Mouse (Mus musculus) frontal cortex, postnatal 36 days (tissue): ENCODE data around the gene Capn7.
A peak's percentile ranks its signal among the peaks of the same experiment; 100 is the strongest.

Experiments
- DNase-seq, 2 experiments: peaks; one replicate each; pipeline ENCODE4 v3.0.0; 2022; ENCODE audit warnings: low spot score in 2 of 2

Gene Capn7

GRCm38 (mm10) chr14:31365350-31365749 lies 28.9 kb downstream of the Capn7 start:
- DNase-seq = peak in 1 of 2 experiments; percentile 65

GRCm38 (mm10) chr14:31367951-31368350 lies 31.5 kb downstream of the Capn7 start:
- no peak for DNase-seq

- DNase-seq = no peak
Measured at GRCm38 (mm10) chr14:31369377-31369776, 32.9 kb downstream of the Capn7 start.

- no peak for DNase-seq
Measured at GRCm38 (mm10) chr14:31374390-31374789, 38.0 kb downstream of the Capn7 start.

GRCm38 (mm10) chr14:31376331-31376730 lies 39.9 kb downstream of the Capn7 start:
- DNase-seq = no peak

GRCm38 (mm10) chr14:31382276-31382675 lies 45.8 kb downstream of the Capn7 start:
- DNase-seq = no peak

- peak; percentile 69 to 77 for DNase-seq
Measured at GRCm38 (mm10) chr14:31383470-31384050, 47.1 kb downstream of the Capn7 start.

GRCm38 (mm10) chr14:31384366-31385323 lies 48.2 kb downstream of the Capn7 start:
- no peak for DNase-seq

- no peak for DNase-seq
Measured at GRCm38 (mm10) chr14:31385406-31385805, 49.0 kb downstream of the Capn7 start.

GRCm38 (mm10) chr14:31385977-31386697 lies 49.7 kb downstream of the Capn7 start:
- peak in 1 of 2 experiments; percentile 79 for DNase-seq

- no peak for DNase-seq
Measured at GRCm38 (mm10) chr14:31387301-31387981, 51.0 kb downstream of the Capn7 start.

GRCm38 (mm10) chr14:31388086-31388872 lies 51.8 kb downstream of the Capn7 start:
- DNase-seq = no peak

GRCm38 (mm10) chr14:31389421-31390147 lies 53.1 kb downstream of the Capn7 start:
- DNase-seq = no peak

- DNase-seq = no peak
Measured at GRCm38 (mm10) chr14:31392300-31392699, 55.9 kb downstream of the Capn7 start.

GRCm38 (mm10) chr14:31392873-31393545 lies 56.6 kb downstream of the Capn7 start:
- peak in 1 of 2 experiments; percentile 74 for DNase-seq

- no peak for DNase-seq
Measured at GRCm38 (mm10) chr14:31393546-31393890, 57.1 kb downstream of the Capn7 start.

- DNase-seq = no peak
Measured at GRCm38 (mm10) chr14:31393936-31394630, 57.6 kb downstream of the Capn7 start.

- DNase-seq = no peak
Measured at GRCm38 (mm10) chr14:31394822-31395532, 58.5 kb downstream of the Capn7 start.
